Mouse (Mus musculus) liver, embryonic 14.5 days (tissue): ENCODE measurements around the gene Dmgdh. TPM values are rescaled to one million over a fixed set of nuclear protein-coding genes. Genes with fewer than 3 reads are reported as not detected.

Experiments
- ATAC-seq: fragments of 200-750 bp; cut with Nextera tagmentation; 2 replicates; pipeline ENCODE4 v1.8.0; 2017; ENCODE audit warnings: moderate number of reproducible peaks, mild to moderate bottlenecking, moderate library complexity; ENCODE audit not compliant: insufficient read depth
- DNase-seq, 3 experiments: peaks; one replicate each; pipeline ENCODE4 v3.0.0-alpha.2; 2012 to 2013; ENCODE audit warnings: low read depth in 3 of 3, low spot score in 3 of 3
- H3K27ac ChIP-seq: fragments of 300-500 bp; sonication (generic); 2 replicates; pipeline ENCODE4 v1.5.1; 2014; ENCODE audit warnings: moderate library complexity, mild to moderate bottlenecking, control low read depth, inconsistent platforms
- H3K27me3 ChIP-seq: fragments of 300-500 bp; sonication (generic); 2 replicates; pipeline ENCODE4 v1.6.1; 2014; ENCODE audit warnings: mild to moderate bottlenecking, low read length, moderate library complexity; ENCODE audit not compliant: control insufficient read depth, insufficient read depth
- H3K36me3 ChIP-seq: fragments of 300-500 bp; sonication (generic); replicated peaks from 2 replicates; pipeline ENCODE4 v1.6.1; 2014; ENCODE audit warnings: low read depth; ENCODE audit not compliant: control insufficient read depth, insufficient read depth
- H3K4me1 ChIP-seq, 2 experiments: fragments of 200-500 bp in 1 of 2; fragments of 300-500 bp in 1 of 2; sonication (generic) in 1 of 2; replicated peaks; 2 replicates each; pipeline ENCODE4 v1.6.1; 2012 to 2014; ENCODE audit warnings: antibody characterized with exemption in 1 of 2, inconsistent platforms in 1 of 2, low read length in 1 of 2; ENCODE audit not compliant: control insufficient read depth in 2 of 2, insufficient read depth in 2 of 2
- H3K4me2 ChIP-seq: fragments of 300-500 bp; sonication (generic); 2 replicates; pipeline ENCODE4 v1.6.1; 2014; ENCODE audit warnings: low read depth, mild to moderate bottlenecking, control low read depth, moderate library complexity
- H3K4me3 ChIP-seq, 2 experiments: fragments of 200-500 bp in 1 of 2; fragments of 300-500 bp in 1 of 2; sonication (generic) in 1 of 2; 2 replicates each; pipeline ENCODE4 v1.5.1; 2012 to 2014; ENCODE audit warnings: low read depth in 2 of 2, low read length in 2 of 2, mild to moderate bottlenecking in 2 of 2, control low read depth in 1 of 2, inconsistent platforms in 1 of 2, moderate library complexity in 1 of 2; ENCODE audit not compliant: insufficient read depth in 1 of 2
- H3K9ac ChIP-seq: fragments of 300-500 bp; sonication (generic); replicated peaks from 2 replicates; pipeline ENCODE4 v1.6.1; 2014; ENCODE audit warnings: mild to moderate bottlenecking, control low read depth, moderate library complexity
- H3K9me3 ChIP-seq: fragments of 300-500 bp; sonication (generic); 2 replicates; pipeline ENCODE4 v1.6.1; 2016; ENCODE audit warnings: low read length, mixed read lengths; ENCODE audit not compliant: control insufficient read depth
- CTCF ChIP-seq: IDR thresholded peaks from 2 replicates; pipeline ENCODE4 v1.5.1; 2016; ENCODE audit warnings: antibody characterized with exemption, low read depth, control low read depth
- EP300 ChIP-seq: IDR thresholded peaks from 2 replicates; pipeline ENCODE4 v1.6.1; 2016; ENCODE audit warnings: antibody characterized with exemption, low read depth
- WGBS: fragments of 180-500 bp; shearing (Covaris S2); extraction: QIAGEN DNeasy Blood & Tissue Kit; methylation state at CpG from one replicate; pipeline ENCODE4 v1.1.7; 2014; ENCODE audit not compliant: insufficient replicate concordance; 5-methylcytosine and 5-hydroxymethylcytosine counted together
- polyA plus RNA-seq, 2 experiments: library from polyadenylated mRNA; depleted of rRNA in 1 of 2; stranded (reverse) in 1 of 2; unstranded in 1 of 2; fragments of >200 nt; fragmentation: Nextera tagmentation in 1 of 2; extraction: Ambion mirVana in 1 of 2; gene quantifications; 2 replicates each; pipeline versions ENCODE4 v1.2.1 to v1.2.3; 2012 to 2014

Gene Dmgdh
- polyA plus RNA-seq, 2 experiments: 9.7 to 12.0 TPM

DNA sequence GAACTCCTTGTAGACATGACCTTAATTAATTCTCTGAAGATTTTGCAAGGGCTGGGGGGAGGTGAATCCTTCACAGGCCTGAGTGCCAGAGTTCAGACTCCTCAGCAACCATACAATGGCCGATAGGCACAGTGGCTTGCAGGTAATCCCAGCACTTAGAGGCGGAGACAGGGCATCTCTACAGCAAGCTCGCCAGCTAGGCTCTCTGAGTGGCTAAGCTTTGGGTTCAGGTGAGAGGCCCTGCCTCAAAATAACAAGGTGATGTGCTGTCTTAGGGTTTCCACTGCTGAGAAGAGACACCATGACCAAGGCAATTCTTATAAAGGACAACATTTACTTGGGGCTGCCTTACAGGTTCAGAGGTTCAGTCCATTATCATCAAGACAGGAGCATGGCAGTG lies 39.6 kb downstream of the Dmgdh start:
- H3K4me2 ChIP-seq: no peak overlapping the region
- ATAC-seq: no peak
- no peaks in the 10 kb centered on the region for H3K27me3 ChIP-seq
- no peak overlapping the region for H3K4me3 ChIP-seq
- no peaks in the 10 kb centered on the region for H3K9me3 ChIP-seq
- no peak overlapping the region for H3K9ac ChIP-seq
- 0 out of 4 replicates have a peak, but pooled peaks cover 0 to 1% of the 10 kb centered on the region in 2 experiments for H3K4me1 ChIP-seq
- 72% methylated on average over 3 of the region's 3 CpGs for WGBS
- H3K27ac ChIP-seq: no peak overlapping the region
- DNase-seq: no peak
- no peaks in the 10 kb centered on the region for H3K36me3 ChIP-seq
- TF ChIP-seq EP300: no peak
- TF ChIP-seq CTCF: no peak

- H3K4me1 ChIP-seq: 0 out of 4 replicates have a peak, but pooled peaks cover 0 to 1% of the 10 kb centered on the region in 2 experiments
- no peak overlapping the region for H3K4me2 ChIP-seq
- ATAC-seq: no peak
- no peak overlapping the region for H3K27ac ChIP-seq
- H3K9ac ChIP-seq: no peak overlapping the region
- no peaks in the 10 kb centered on the region for H3K36me3 ChIP-seq
- TF ChIP-seq CTCF: no peak
- TF ChIP-seq EP300: no peak
- no peaks in the 10 kb centered on the region for H3K9me3 ChIP-seq
- 56% methylated on average over 7 of the region's 7 CpGs for WGBS
- H3K4me3 ChIP-seq: no peak overlapping the region
- no peaks in the 10 kb centered on the region for H3K27me3 ChIP-seq
- DNase-seq: no peak
These were observed 42.9 kb downstream of the Dmgdh start for GRCm38 (mm10) chr13:93717113-93717512.

- 4% methylated on average over 7 of the region's 7 CpGs for WGBS
- DNase-seq (peak in 2 of 3 experiments; percentile 5 to 16), ATAC-seq (no peak)
- Histone ChIP-seq H3K36me3 (no peaks in the 10 kb centered on the region), H3K4me1 (no peaks in the 10 kb centered on the region), H3K27ac (no peak overlapping the region), H3K9ac (no peak overlapping the region), H3K27me3 (no peaks in the 10 kb centered on the region), H3K9me3 (no peaks in the 10 kb centered on the region), H3K4me3 (no peak overlapping the region), H3K4me2 (no peak overlapping the region)
- TF ChIP-seq CTCF: peak; percentile 61
- no peak for TF ChIP-seq EP300
These were observed 44.7 kb downstream of the Dmgdh start for GRCm38 (mm10) chr13:93718948-93719347.

GRCm38 (mm10) chr13:93721916-93722315 lies 47.7 kb downstream of the Dmgdh start:
- no peak overlapping the region for H3K27ac ChIP-seq

GRCm38 (mm10) chr13:93723455-93723854 lies 49.2 kb downstream of the Dmgdh start:
- no peaks in the 10 kb centered on the region for H3K9me3 ChIP-seq
- 55% methylated on average over 3 of the region's 3 CpGs for WGBS
- H3K4me3 ChIP-seq: no peak overlapping the region
- no peak overlapping the region for H3K4me2 ChIP-seq
- no peaks in the 10 kb centered on the region for H3K36me3 ChIP-seq
- no peak for DNase-seq
- no peaks in the 10 kb centered on the region for H3K27me3 ChIP-seq
- no peak overlapping the region for H3K27ac ChIP-seq
- no peak for TF ChIP-seq EP300
- no peak for TF ChIP-seq CTCF
- no peak for ATAC-seq
- no peak overlapping the region for H3K9ac ChIP-seq
- no peaks in the 10 kb centered on the region for H3K4me1 ChIP-seq

More at GRCm38 (mm10) chr13:93721916-93722315, 47.7 kb downstream of the Dmgdh start:
- DNase-seq (no peak), ATAC-seq (no peak)
- no peaks in the 10 kb centered on the region for H3K9me3 ChIP-seq
- H3K4me2 ChIP-seq: no peak overlapping the region
- no peak overlapping the region for H3K4me3 ChIP-seq
- H3K27me3 ChIP-seq: no peaks in the 10 kb centered on the region
- no peaks in the 10 kb centered on the region for H3K4me1 ChIP-seq
- no peaks in the 10 kb centered on the region for H3K36me3 ChIP-seq
- 79% methylated on average over 4 of the region's 4 CpGs for WGBS
- no peak overlapping the region for H3K9ac ChIP-seq
- TF ChIP-seq CTCF: no peak
- TF ChIP-seq EP300: no peak
